Mouse (Mus musculus): ENCODE measurements around the gene Mtus2. TPM values are rescaled to one million over a fixed set of nuclear protein-coding genes. Genes with fewer than 3 reads are reported as not detected.

Gene Mtus2
- polyA plus RNA-seq, 1 experiment from 2014 or later, result 50.0 TPM

GRCm38 (mm10) chr5:148090191-148090821, 133.2 kb downstream of the Mtus2 start:
- 75% methylated on average over 11 of the region's 11 CpGs for WGBS
- Histone ChIP-seq H3K27ac (replicated peaks) (no peak overlapping the region), H3K4me1 (replicated peaks) (peaks cover 10% of the 10 kb centered on the region; the same call in 1 of the 2 replicates), H3K27me3 (no peaks in the 10 kb centered on the region), H3K9ac (no peak overlapping the region), H3K9me3 (no peaks in the 10 kb centered on the region), H3K4me3 (no peak overlapping the region), H3K36me3 (peaks cover 3% of the 10 kb centered on the region; the same call in 1 of the 2 replicates), H3K4me2 (no peak overlapping the region)
- no peak for ATAC-seq (ENCODE audit: low read depth)

- no peaks in the 10 kb centered on the region for H3K36me3 ChIP-seq
- no peak overlapping the region for H3K4me3 ChIP-seq
- H3K27ac ChIP-seq (replicated peaks), result peak overlapping the region; percentile 68
- H3K9ac ChIP-seq, result no peak overlapping the region
- H3K9me3 ChIP-seq, result no peaks in the 10 kb centered on the region
- no peak; the same call in 1 of the 2 replicates for ATAC-seq (ENCODE audit: low read depth)
- H3K4me2 ChIP-seq, result no peak overlapping the region
- H3K4me1 ChIP-seq (replicated peaks), result peaks cover 10% of the 10 kb centered on the region; the same call in 1 of the 2 replicates
- 55% methylated on average over 10 of the region's 10 CpGs for WGBS
- no peaks in the 10 kb centered on the region for H3K27me3 ChIP-seq
Observed at GRCm38 (mm10) chr5:148094640-148095039, 137.5 kb downstream of the Mtus2 start.

- no peaks in the 10 kb centered on the region for H3K27me3 ChIP-seq
Observed at GRCm38 (mm10) chr5:148099356-148099755, 142.2 kb downstream of the Mtus2 start.

GRCm38 (mm10) chr5:148107324-148107723, 150.2 kb downstream of the Mtus2 start:
- no peak overlapping the region for H3K9ac ChIP-seq
- no peaks in the 10 kb centered on the region for H3K9me3 ChIP-seq
- H3K27me3 ChIP-seq, result no peaks in the 10 kb centered on the region
- ATAC-seq (ENCODE audit: low read depth), result peak; percentile 36; the same call in 1 of the 2 replicates
- WGBS, result 70% methylated on average over 6 of the region's 6 CpGs
- H3K36me3 ChIP-seq, result 0 out of 2 replicates have a peak, but pooled peaks cover 5% of the 10 kb centered on the region
- H3K27ac ChIP-seq (replicated peaks), result peak overlapping the region; percentile 72
- H3K4me2 ChIP-seq, result no peak overlapping the region
- H3K4me1 ChIP-seq (replicated peaks), result peaks cover 11% of the 10 kb centered on the region
- H3K4me3 ChIP-seq, result no peak overlapping the region

More at GRCm38 (mm10) chr5:148099356-148099755, 142.2 kb downstream of the Mtus2 start:
- no peak for ATAC-seq (ENCODE audit: low read depth)
- Histone ChIP-seq H3K4me2 (no peak overlapping the region), H3K4me1 (replicated peaks) (0 out of 2 replicates have a peak, but pooled peaks cover 4% of the 10 kb centered on the region), H3K4me3 (no peak overlapping the region), H3K36me3 (no peaks in the 10 kb centered on the region), H3K27ac (replicated peaks) (no peak overlapping the region), H3K9ac (no peak overlapping the region), H3K9me3 (no peaks in the 10 kb centered on the region)
- 91% methylated on average over 9 of the region's 9 CpGs for WGBS

- Histone ChIP-seq H3K36me3 (0 out of 2 replicates have a peak, but pooled peaks cover 5% of the 10 kb centered on the region), H3K4me2 (no peak overlapping the region), H3K9me3 (no peaks in the 10 kb centered on the region), H3K4me3 (no peak overlapping the region), H3K27me3 (no peaks in the 10 kb centered on the region), H3K9ac (no peak overlapping the region), H3K27ac (replicated peaks) (peak overlapping the region; percentile 72), H3K4me1 (replicated peaks) (peaks cover 11% of the 10 kb centered on the region)
- peak; percentile 47 for ATAC-seq (ENCODE audit: low read depth)
- 28% methylated on average over 7 of the region's 7 CpGs for WGBS
Observed at GRCm38 (mm10) chr5:148107890-148108289, 150.8 kb downstream of the Mtus2 start.

GRCm38 (mm10) chr5:148108314-148108713, 151.2 kb downstream of the Mtus2 start:
- no peaks in the 10 kb centered on the region for H3K27me3 ChIP-seq
- H3K4me2 ChIP-seq, result no peak overlapping the region
- H3K4me3 ChIP-seq, result no peak overlapping the region
- H3K9me3 ChIP-seq, result no peaks in the 10 kb centered on the region
- peak overlapping the region; percentile 72 for H3K27ac ChIP-seq (replicated peaks)
- H3K4me1 ChIP-seq (replicated peaks), result peaks cover 11% of the 10 kb centered on the region
- WGBS, result 34% methylated on average over 9 of the region's 9 CpGs
- 0 out of 2 replicates have a peak, but pooled peaks cover 5% of the 10 kb centered on the region for H3K36me3 ChIP-seq
- 0 out of 2 replicates have a peak, but pooled peaks have one; percentile 59 for ATAC-seq (ENCODE audit: low read depth)
- no peak overlapping the region for H3K9ac ChIP-seq

GRCm38 (mm10) chr5:148115207-148115817, 158.2 kb downstream of the Mtus2 start:
- H3K27ac ChIP-seq (replicated peaks), result no peak overlapping the region
- H3K4me3 ChIP-seq, result no peak overlapping the region
- ATAC-seq (ENCODE audit: low read depth), result no peak
- H3K27me3 ChIP-seq, result no peaks in the 10 kb centered on the region
- H3K36me3 ChIP-seq, result no peaks in the 10 kb centered on the region
- H3K9me3 ChIP-seq, result no peaks in the 10 kb centered on the region
- 75% methylated on average over 15 of the region's 15 CpGs for WGBS
- H3K4me1 ChIP-seq (replicated peaks), result no peaks in the 10 kb centered on the region
- no peak overlapping the region for H3K4me2 ChIP-seq
- no peak overlapping the region for H3K9ac ChIP-seq

GRCm38 (mm10) chr5:148124354-148124753, 167.2 kb downstream of the Mtus2 start:
- no peaks in the 10 kb centered on the region for H3K27me3 ChIP-seq
- WGBS, result 70% methylated on average over 12 of the region's 12 CpGs
- no peaks in the 10 kb centered on the region for H3K9me3 ChIP-seq
- H3K36me3 ChIP-seq, result no peaks in the 10 kb centered on the region
- no peak for ATAC-seq (ENCODE audit: low read depth)
- H3K4me2 ChIP-seq, result no peak overlapping the region
- H3K4me3 ChIP-seq, result no peak overlapping the region
- H3K9ac ChIP-seq, result no peak overlapping the region
- H3K4me1 ChIP-seq (replicated peaks), result no peaks in the 10 kb centered on the region
- H3K27ac ChIP-seq (replicated peaks), result peak overlapping the region; percentile 49; the same call in 1 of the 2 replicates

GRCm38 (mm10) chr5:148130691-148131457, 173.8 kb downstream of the Mtus2 start:
- Histone ChIP-seq H3K4me2 (no peak overlapping the region), H3K9ac (no peak overlapping the region), H3K9me3 (no peaks in the 10 kb centered on the region), H3K36me3 (no peaks in the 10 kb centered on the region), H3K4me3 (no peak overlapping the region), H3K27me3 (no peaks in the 10 kb centered on the region), H3K4me1 (replicated peaks) (peaks cover 32% of the 10 kb centered on the region), H3K27ac (replicated peaks) (peak overlapping the region; percentile 33; the same call in 1 of the 2 replicates)
- WGBS, result 52% methylated on average over 8 of the region's 8 CpGs
- no peak for ATAC-seq (ENCODE audit: low read depth)

GRCm38 (mm10) chr5:148131458-148132131, 174.5 kb downstream of the Mtus2 start:
- Histone ChIP-seq H3K4me3 (no peak overlapping the region), H3K27ac (replicated peaks) (peak overlapping the region; percentile 33; the same call in 1 of the 2 replicates), H3K9ac (no peak overlapping the region), H3K36me3 (no peaks in the 10 kb centered on the region), H3K4me1 (replicated peaks) (peaks cover 32% of the 10 kb centered on the region), H3K4me2 (no peak overlapping the region), H3K27me3 (no peaks in the 10 kb centered on the region), H3K9me3 (no peaks in the 10 kb centered on the region)
- no peak for ATAC-seq (ENCODE audit: low read depth)
- 73% methylated on average over 10 of the region's 10 CpGs for WGBS

- H3K9ac ChIP-seq, result no peak overlapping the region
- H3K4me1 ChIP-seq (replicated peaks), result peaks cover 37% of the 10 kb centered on the region
- no peaks in the 10 kb centered on the region for H3K36me3 ChIP-seq
- H3K4me2 ChIP-seq, result no peak overlapping the region
- H3K4me3 ChIP-seq, result no peak overlapping the region
- 53% methylated on average over 9 of the region's 9 CpGs for WGBS
- peak overlapping the region; percentile 49 for H3K27ac ChIP-seq (replicated peaks)
- no peaks in the 10 kb centered on the region for H3K9me3 ChIP-seq
- no peaks in the 10 kb centered on the region for H3K27me3 ChIP-seq
- ATAC-seq (ENCODE audit: low read depth), result no peak
Observed at GRCm38 (mm10) chr5:148133448-148134060, 176.4 kb downstream of the Mtus2 start.
